Mouse (Mus musculus): Measurements from ENCODE around the gene Hist1h2br.
A peak's percentile ranks its signal among the peaks of the same experiment; 100 is the strongest.
"Not testable (repeated sequence)": the region's sequence is repeated elsewhere in the genome, so short reads cannot be mapped to it uniquely, and the experiment has no call there.

Hist1h2br gene

DNA sequence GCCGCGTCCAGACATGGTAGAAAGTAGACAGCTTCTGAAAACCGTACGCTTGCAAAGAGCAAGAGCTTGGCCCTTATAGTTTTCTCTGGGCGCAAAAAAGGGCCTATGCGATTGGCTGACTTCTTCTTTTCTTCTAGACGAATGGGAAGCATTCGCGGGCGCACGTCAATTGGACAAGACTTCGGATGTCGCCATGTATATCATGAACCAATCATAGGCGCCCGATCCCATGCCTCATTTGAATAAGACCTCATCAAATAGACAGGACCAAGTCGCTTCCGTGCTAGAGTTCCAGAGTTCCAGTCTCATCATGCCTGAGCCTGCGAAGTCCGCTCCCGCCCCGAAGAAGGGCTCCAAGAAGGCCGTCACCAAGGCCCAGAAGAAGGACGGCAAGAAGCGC, at the start of gene Hist1h2br, which contains the start of gene Hist1h2ap:
Gene Hist1h2br, plus strand, starts transcription at position 283 of the 400 bp plus-strand sequence.
Gene Hist1h2ap, minus strand, starts transcription at position 47 of the 400 bp plus-strand sequence.
- H3K27me3 ChIP-seq (ENCODE audit: control insufficient read depth, insufficient read depth, low read length, poor library complexity, severe bottlenecking); H3K36me3 ChIP-seq (ENCODE audit: control insufficient read depth, insufficient read depth, low read length, poor library complexity, severe bottlenecking); DNase-seq (ENCODE audit: low read depth, low spot score): not testable (repeated sequence)

DNA sequence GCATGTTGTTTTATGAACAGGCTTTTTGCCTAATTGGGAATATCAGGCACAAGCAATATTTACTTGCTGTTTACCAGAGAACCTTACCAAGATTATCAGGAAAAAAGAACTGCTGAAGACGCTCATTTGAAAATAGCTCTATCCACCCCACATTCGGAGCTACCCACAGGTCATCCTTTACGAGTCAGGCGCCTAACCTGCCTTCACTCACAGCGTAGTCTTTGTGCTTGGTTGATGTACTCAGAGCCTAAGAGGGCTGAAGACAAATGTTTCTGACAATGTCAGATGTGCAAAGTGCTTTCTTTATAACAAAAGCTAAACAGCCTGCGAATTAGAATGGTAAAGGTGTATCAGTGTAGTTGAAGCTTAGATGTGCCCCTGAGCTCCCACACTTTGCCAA, 49.2 kb upstream of the Hist1h2br start:
- Histone ChIP-seq H3K36me3 (ENCODE audit: control insufficient read depth, insufficient read depth, low read length, poor library complexity, severe bottlenecking) (no peaks in the 10 kb centered on the region), H3K27me3 (ENCODE audit: control insufficient read depth, insufficient read depth, low read length, poor library complexity, severe bottlenecking) (no peaks in the 10 kb centered on the region)
- no peak for DNase-seq (ENCODE audit: low read depth, low spot score)

DNA sequence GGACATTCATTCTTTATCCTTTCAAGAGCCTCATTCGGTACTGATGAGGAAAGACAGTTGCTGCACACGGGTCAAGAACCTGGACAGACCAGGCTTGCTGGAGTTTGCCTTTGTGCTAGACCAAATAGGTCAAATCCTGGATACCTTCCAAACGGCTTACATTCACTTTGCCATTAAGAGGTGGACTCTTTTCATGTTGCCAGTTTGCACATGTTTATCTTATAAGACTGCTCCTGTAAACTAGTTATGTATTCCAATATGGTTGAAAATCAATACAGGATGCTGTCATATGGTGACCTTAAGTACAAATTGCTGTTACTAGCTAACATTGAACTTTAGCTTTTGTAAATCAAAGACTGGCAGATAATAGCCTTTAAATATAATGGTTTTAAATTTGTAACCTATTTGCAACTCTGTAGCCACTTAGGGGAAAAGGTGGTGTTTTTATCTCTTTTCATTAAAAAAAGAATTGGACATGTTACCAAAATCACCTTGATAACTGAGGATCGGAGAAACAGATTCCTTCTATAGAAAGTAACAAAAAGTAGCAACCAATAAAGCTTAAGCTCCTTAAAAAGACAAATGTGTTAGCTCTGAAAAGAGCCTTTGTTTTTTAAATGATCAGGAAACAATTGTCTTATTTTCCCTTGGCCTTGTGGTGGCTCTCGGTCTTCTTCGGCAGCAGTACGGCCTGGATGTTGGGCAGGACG, 47.2 kb upstream of the Hist1h2br start:
- peak; percentile 49 for DNase-seq (ENCODE audit: low read depth, low spot score)
- Histone ChIP-seq H3K27me3 (ENCODE audit: control insufficient read depth, insufficient read depth, low read length, poor library complexity, severe bottlenecking) (no peaks in the 10 kb centered on the region), H3K36me3 (ENCODE audit: control insufficient read depth, insufficient read depth, low read length, poor library complexity, severe bottlenecking) (no peaks in the 10 kb centered on the region)

DNA sequence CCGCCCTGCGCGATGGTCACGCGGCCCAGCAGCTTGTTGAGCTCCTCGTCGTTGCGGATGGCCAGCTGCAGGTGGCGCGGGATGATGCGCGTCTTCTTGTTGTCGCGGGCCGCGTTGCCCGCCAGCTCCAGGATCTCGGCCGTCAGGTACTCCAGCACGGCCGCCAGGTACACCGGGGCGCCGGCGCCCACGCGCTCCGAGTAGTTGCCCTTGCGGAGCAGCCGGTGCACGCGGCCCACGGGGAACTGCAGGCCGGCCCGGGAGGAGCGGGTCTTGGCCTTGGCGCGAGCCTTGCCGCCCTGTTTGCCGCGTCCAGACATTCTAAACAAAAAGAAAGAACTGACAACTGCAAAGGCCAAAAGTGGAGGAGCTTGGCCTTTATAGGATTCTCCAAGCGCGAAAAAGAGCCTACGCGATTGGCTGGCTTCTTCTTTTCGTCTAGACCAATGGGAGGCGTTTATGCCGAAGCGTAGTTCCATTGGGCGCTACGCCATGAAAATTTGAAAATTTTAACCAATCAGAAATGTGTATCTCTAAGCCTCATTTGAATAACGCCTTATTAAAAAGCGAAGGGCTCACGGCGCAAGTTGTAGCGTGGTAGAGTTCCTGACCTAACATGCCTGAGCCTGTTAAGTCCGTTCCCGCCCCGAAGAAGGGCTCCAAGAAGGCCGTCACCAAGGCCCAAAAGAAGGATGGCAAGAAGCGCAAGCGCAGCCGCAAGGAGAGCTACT, 46.5 kb upstream of the Hist1h2br start, which contains the start of the genes Hist1h2an and Hist1h2bp:
Gene Hist1h2an, minus strand, starts transcription at position 320 of the 731 bp plus-strand sequence.
Gene Hist1h2bp, plus strand, starts transcription at position 563 of the 731 bp plus-strand sequence.
- not testable (repeated sequence) for H3K27me3 ChIP-seq (ENCODE audit: control insufficient read depth, insufficient read depth, low read length, poor library complexity, severe bottlenecking); H3K36me3 ChIP-seq (ENCODE audit: control insufficient read depth, insufficient read depth, low read length, poor library complexity, severe bottlenecking)
- DNase-seq (ENCODE audit: low read depth, low spot score), result peak; percentile 97

DNA sequence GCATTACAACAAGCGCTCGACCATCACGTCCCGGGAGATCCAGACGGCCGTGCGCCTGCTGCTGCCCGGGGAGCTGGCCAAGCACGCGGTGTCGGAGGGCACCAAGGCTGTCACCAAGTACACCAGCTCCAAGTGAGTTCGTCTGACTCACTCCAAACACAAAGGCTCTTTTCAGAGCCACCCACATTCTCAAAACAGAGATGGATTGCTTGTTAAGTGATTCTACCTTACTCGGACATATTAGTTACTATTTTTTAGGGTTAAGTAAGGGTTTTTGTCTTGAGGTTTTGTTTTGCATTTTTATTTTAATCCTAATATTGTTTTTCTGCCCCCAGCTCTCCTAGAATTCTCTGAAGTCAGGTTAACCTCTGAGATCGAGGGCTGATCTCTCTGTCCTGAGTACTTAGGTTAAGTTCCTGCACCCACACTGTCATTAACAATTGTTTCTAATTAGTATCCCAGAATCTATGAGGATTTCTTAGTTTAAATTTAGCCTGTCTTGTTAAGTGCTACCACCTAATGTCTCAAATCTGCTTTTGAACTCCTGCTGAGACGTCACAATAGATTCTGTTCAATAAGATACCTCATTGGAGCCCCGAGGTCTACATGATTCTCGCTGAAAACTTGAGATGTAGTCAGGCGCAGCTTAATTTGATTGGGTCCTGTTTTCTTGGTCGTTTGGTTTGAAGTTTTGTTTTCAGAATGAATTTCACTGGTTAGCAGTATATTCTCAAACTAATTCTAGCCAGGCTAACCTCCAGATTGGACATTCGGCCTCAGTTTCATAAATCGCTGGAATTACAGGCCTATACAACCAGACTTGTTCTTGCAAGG, 45.6 kb upstream of the Hist1h2br start:
- H3K36me3 ChIP-seq (ENCODE audit: control insufficient read depth, insufficient read depth, low read length, poor library complexity, severe bottlenecking), result no peaks in the 10 kb centered on the region
- no peak for DNase-seq (ENCODE audit: low read depth, low spot score)
- no peaks in the 10 kb centered on the region for H3K27me3 ChIP-seq (ENCODE audit: control insufficient read depth, insufficient read depth, low read length, poor library complexity, severe bottlenecking)

DNA sequence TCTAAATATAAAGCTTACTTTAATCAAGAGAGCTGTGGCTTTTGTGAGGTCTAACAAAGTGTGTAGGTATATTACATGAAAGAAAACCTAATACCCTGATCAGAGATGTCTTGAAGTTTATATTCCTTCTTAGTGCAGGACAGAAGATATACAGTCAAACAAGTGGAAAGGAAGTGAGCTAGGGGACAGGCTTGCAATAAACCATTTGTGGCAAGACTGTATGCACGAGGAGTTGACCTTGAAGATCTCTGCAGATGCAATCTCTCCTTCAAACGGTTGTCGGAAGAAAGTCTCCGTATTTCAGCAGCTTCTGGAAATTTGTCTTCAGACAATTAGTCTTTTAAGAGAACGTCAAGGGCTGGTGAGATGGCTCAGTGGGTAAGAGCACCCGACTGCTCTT, 43.6 kb upstream of the Hist1h2br start:
- Histone ChIP-seq H3K36me3 (ENCODE audit: control insufficient read depth, insufficient read depth, low read length, poor library complexity, severe bottlenecking) (no peaks in the 10 kb centered on the region), H3K27me3 (ENCODE audit: control insufficient read depth, insufficient read depth, low read length, poor library complexity, severe bottlenecking) (no peaks in the 10 kb centered on the region)
- no peak for DNase-seq (ENCODE audit: low read depth, low spot score)

DNA sequence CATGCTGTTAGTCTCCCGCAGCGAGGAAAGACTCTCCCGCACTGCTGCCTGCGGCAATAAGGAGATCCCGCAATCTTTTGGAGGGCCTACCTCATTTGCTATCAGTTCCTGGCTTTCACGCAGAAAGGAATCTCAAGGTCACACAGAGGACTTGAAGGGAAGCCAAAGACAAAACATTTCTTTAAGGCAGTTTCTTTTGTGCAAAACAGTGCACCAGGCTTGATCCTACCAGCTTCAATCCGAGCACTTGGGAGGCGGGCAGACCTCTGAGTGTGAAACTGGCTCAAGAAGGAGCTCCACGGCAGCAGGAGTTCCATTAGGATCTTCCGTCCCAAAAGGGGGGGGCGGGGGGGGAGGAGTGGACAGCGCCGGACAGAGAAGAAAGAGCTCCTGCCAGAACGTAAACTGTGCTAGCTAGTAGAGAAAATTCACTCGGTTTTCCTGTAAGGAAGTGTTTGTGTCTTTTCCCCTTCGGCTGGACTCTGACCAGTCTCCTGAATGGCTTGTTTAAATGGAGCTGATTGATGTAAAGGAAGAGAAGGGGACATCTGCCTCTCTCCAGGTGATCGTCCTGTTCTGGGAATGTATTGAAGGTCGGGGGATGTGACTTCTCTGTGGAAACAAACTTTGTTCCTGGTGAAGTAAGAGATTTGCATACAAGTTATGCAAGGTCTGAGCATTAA, 42.8 kb upstream of the Hist1h2br start:
- Histone ChIP-seq H3K36me3 (ENCODE audit: control insufficient read depth, insufficient read depth, low read length, poor library complexity, severe bottlenecking) (no peaks in the 10 kb centered on the region), H3K27me3 (ENCODE audit: control insufficient read depth, insufficient read depth, low read length, poor library complexity, severe bottlenecking) (no peaks in the 10 kb centered on the region)
- no peak for DNase-seq (ENCODE audit: low read depth, low spot score)

DNA sequence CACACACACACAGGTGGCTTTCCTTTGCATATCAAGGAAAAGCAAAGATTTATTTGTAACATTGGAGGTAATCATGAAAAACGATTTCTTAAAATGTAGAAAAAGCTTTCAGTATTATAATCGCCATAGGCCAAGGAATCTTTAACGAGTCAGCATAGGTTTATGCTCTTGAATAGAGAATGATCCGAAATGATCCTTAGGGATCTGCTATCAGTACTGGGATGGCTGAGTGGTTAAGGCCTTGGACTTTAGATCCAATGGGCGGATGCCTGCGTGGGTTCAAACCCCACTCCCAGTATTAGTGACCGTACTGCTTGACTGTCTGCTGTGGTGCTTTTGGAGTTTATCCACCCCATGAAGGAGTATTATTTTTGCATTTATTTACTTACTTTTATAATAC, 38.0 kb upstream of the Hist1h2br start:
- Histone ChIP-seq H3K27me3 (ENCODE audit: control insufficient read depth, insufficient read depth, low read length, poor library complexity, severe bottlenecking) (no peaks in the 10 kb centered on the region), H3K36me3 (ENCODE audit: control insufficient read depth, insufficient read depth, low read length, poor library complexity, severe bottlenecking) (no peaks in the 10 kb centered on the region)
- DNase-seq (ENCODE audit: low read depth, low spot score), result no peak

DNA sequence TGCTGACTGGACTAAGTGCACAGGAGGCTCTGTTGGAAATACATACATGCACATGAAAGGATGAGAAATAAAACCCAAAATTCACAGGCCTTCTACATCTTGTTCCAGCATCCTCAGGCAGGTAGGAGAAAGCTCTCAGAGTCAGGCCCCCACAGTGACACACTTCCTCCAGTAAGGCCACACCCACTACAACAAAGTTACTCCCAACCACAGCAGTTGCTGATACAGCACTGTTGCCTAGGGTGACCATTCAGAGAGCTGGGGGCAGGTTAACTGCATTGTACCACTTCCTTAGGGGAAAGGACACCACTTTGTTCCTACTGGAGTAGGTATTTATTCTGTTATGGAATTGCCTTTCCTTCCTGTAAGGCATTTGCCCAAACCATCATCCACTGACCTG, 36.4 kb upstream of the Hist1h2br start:
- not testable (repeated sequence) for H3K36me3 ChIP-seq (ENCODE audit: control insufficient read depth, insufficient read depth, low read length, poor library complexity, severe bottlenecking); DNase-seq (ENCODE audit: low read depth, low spot score); H3K27me3 ChIP-seq (ENCODE audit: control insufficient read depth, insufficient read depth, low read length, poor library complexity, severe bottlenecking)

DNA sequence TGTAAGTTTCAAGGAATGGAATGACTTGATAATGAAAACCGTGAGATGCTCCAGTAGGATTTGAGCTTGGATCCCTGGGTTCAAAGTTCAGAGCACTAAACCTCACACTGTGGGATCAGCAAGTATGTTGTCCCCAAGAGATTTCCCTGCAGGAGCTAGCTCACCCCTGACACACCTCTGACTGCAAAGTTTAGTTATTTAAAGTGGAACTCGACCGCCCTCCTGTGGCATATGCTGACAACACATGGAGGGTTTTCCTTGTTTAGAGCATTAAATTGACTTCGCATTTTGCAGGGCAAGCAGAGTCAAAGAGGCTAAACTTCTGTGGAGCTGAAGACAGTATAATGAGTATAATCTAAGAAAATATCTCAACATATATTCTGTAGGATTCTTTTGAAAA, 30.5 kb upstream of the Hist1h2br start:
- not testable (repeated sequence) for H3K27me3 ChIP-seq (ENCODE audit: control insufficient read depth, insufficient read depth, low read length, poor library complexity, severe bottlenecking); H3K36me3 ChIP-seq (ENCODE audit: control insufficient read depth, insufficient read depth, low read length, poor library complexity, severe bottlenecking); DNase-seq (ENCODE audit: low read depth, low spot score)

DNA sequence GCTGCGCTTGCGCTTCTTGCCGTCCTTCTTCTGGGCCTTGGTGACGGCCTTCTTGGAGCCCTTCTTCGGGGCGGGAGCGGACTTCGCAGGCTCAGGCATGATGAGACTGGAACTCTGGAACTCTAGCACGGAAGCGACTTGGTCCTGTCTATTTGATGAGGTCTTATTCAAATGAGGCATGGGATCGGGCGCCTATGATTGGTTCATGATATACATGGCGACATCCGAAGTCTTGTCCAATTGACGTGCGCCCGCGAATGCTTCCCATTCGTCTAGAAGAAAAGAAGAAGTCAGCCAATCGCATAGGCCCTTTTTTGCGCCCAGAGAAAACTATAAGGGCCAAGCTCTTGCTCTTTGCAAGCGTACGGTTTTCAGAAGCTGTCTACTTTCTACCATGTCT, 23.5 kb upstream of the Hist1h2br start, which contains the start of the genes Hist1h2bq and Hist1h2ao:
Gene Hist1h2bq, minus strand, starts transcription at position 125 of the 400 bp plus-strand sequence.
Gene Hist1h2ao, plus strand, starts transcription at position 393 of the 400 bp plus-strand sequence.
- H3K36me3 ChIP-seq (ENCODE audit: control insufficient read depth, insufficient read depth, low read length, poor library complexity, severe bottlenecking); DNase-seq (ENCODE audit: low read depth, low spot score); H3K27me3 ChIP-seq (ENCODE audit: control insufficient read depth, insufficient read depth, low read length, poor library complexity, severe bottlenecking): not testable (repeated sequence)

DNA sequence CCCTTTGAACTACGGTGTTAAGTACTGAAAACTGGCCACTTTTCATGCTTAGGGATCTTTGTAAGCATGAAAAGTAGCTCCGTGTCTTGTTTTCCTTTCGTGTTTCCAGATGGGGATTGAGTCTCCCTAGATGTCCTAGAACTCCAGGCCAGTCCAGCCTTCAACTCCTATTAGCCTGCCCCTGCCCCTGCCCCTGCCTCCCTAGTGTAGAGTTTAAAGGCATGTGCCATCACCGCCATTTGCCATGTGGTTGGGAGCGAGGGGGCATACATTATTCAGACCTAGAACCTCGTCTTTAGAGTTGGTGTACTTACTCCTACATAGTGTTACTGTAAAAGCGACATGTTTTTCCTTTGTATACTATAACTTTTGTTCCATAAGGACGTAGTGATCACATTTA, 22.5 kb upstream of the Hist1h2br start:
- not testable (repeated sequence) for H3K27me3 ChIP-seq (ENCODE audit: control insufficient read depth, insufficient read depth, low read length, poor library complexity, severe bottlenecking); DNase-seq (ENCODE audit: low read depth, low spot score); H3K36me3 ChIP-seq (ENCODE audit: control insufficient read depth, insufficient read depth, low read length, poor library complexity, severe bottlenecking)

DNA sequence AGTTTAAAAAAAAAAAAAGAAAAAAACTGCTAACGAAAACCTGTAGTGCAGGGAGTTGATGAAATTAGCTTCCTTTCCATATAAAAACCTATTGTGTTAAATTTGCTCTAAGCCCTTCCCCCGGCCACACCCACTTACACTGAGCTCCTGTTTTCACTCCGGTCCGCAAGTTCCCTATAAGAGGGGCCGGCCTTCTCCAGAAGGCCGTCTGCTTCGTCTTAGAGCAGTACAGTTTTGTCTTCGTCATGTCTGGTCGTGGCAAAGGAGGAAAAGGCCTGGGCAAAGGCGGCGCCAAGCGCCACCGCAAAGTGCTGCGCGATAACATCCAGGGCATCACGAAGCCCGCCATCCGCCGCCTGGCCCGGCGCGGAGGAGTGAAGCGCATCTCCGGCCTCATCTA, 22.0 kb upstream of the Hist1h2br start, which contains the start of gene Hist1h4m:
Gene Hist1h4m, plus strand, starts transcription at position 208 of the 400 bp plus-strand sequence.
- not testable (repeated sequence) for H3K27me3 ChIP-seq (ENCODE audit: control insufficient read depth, insufficient read depth, low read length, poor library complexity, severe bottlenecking); DNase-seq (ENCODE audit: low read depth, low spot score); H3K36me3 ChIP-seq (ENCODE audit: control insufficient read depth, insufficient read depth, low read length, poor library complexity, severe bottlenecking)

DNA sequence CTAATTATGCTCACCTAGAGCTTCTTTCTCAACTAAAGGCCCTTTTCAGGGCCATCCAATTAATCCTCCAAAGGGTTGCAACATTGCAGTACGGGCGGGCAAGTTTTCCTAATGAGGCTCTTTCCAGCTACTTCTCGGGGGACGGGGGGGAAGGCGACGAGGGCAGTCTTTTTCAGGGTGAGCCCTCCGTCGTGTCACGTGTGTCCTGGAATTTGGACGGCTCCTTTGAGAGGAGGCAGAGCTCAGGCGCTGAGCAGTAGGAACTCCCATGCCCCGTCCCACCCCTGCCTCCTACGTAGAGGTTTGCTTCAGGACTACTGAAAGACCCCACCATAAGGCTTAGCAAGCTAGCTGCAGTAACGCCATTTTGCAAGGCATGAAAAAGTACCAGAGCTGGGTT, 21.5 kb upstream of the Hist1h2br start:
- H3K36me3 ChIP-seq (ENCODE audit: control insufficient read depth, insufficient read depth, low read length, poor library complexity, severe bottlenecking); H3K27me3 ChIP-seq (ENCODE audit: control insufficient read depth, insufficient read depth, low read length, poor library complexity, severe bottlenecking); DNase-seq (ENCODE audit: low read depth, low spot score): not testable (repeated sequence)

Data from splenic B cell, adult 2 months (primary cell).